ENCODE assay signal across 20 mouse cellular contexts in the genomic region with DNA sequence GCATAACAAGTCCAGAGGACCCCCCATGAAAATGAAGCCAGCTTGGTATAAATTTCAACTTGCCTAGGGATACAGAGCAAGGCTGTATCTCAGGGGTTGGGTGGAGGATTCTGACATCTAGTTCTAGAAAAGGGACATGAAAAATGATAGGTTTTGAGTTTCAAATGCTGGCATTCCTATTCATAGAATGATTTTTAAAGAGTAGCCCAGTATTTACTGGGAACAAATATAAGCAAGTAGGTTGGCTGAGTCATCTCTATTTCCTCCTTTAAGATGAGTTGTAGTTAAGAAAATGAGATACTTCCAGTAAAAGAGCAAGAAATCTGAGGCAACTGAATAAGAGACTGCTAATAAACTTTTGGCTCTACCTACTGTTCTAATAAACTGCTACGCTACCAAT.
DNase-seq lines count a peak whose midpoint lies in the region; TF ChIP-seq lines count a peak whose summit lies in the region.
"Had no signal": no experiment of that assay in that cellular context is flagged by ENCODE, and none has a peak within 500 bp of the region (broad histone marks: within the 10 kb centered on the region; RNA-seq: fewer than 3 reads in every experiment).

No protein-coding gene starts in this region.

- H3K27ac ChIP-seq in left cerebral cortex, adult 2 months, result peak overlapping the region; percentile 20; the same call in 1 of the 2 replicates
- peak overlapping the region; percentile 64 for H3K27ac ChIP-seq in olfactory bulb, adult 2 months (ENCODE audit: insufficient read depth, low read depth, low read length)
- no peak overlapping the region for H3K27ac ChIP-seq in layer of hippocampus, adult 2 months
- H3K27ac ChIP-seq in hindbrain, embryonic 10.5 days, result no peak overlapping the region
- H3K27ac ChIP-seq in gastrocnemius, adult 2 months, result no peak overlapping the region
- H3K27ac ChIP-seq: embryonic facial prominence, embryonic 10.5 days; embryonic facial prominence, embryonic 12.5 days; forebrain, embryonic 13.5 days; forebrain, embryonic 15.5 days had no signal

- H3K36me3 ChIP-seq in hindbrain, embryonic 10.5 days, result no peaks in the 10 kb centered on the region
- H3K36me3 ChIP-seq: embryonic facial prominence, embryonic 10.5 days; embryonic facial prominence, embryonic 12.5 days; forebrain, embryonic 15.5 days had no signal

- TF ChIP-seq POLR2A in olfactory bulb, adult 2 months (IDR thresholded peaks at IDR 0.05; ENCODE audit: insufficient read depth, low read depth, low read length), result no peak

- no peak overlapping the region for H3K4me3 ChIP-seq in left cerebral cortex, adult 2 months
- no peak overlapping the region for H3K4me3 ChIP-seq in olfactory bulb, adult 2 months (ENCODE audit: insufficient read depth, low read depth, low read length)
- no peak overlapping the region for H3K4me3 ChIP-seq in layer of hippocampus, adult 2 months
- no peak overlapping the region for H3K4me3 ChIP-seq in hindbrain, embryonic 10.5 days
- no peak overlapping the region for H3K4me3 ChIP-seq in gastrocnemius, adult 2 months
- H3K4me3 ChIP-seq: embryonic facial prominence, embryonic 10.5 days; embryonic facial prominence, embryonic 12.5 days; forebrain, embryonic 13.5 days; forebrain, embryonic 15.5 days had no signal

- no peak for TF ChIP-seq CTCF in left cerebral cortex, adult 2 months (IDR thresholded peaks at IDR 0.05)
- TF ChIP-seq CTCF in olfactory bulb, adult 2 months (IDR thresholded peaks at IDR 0.05; ENCODE audit: insufficient read depth, low read depth, low read length), result no peak
- no peak for TF ChIP-seq CTCF in layer of hippocampus, adult 2 months (conservative IDR thresholded peaks at IDR 0.05)
- TF ChIP-seq CTCF in gastrocnemius, adult 2 months (IDR thresholded peaks at IDR 0.05), result no peak

- 49% methylated on average over 1 of the region's 1 CpGs for WGBS in olfactory bulb, adult 2 months
- 94% methylated on average over 1 of the region's 1 CpGs for WGBS in hindbrain, embryonic 10.5 days

- H3K9me3 ChIP-seq in hindbrain, embryonic 10.5 days, result no peaks in the 10 kb centered on the region
- H3K9me3 ChIP-seq: embryonic facial prominence, embryonic 10.5 days; embryonic facial prominence, embryonic 12.5 days; forebrain, embryonic 13.5 days; forebrain, embryonic 15.5 days had no signal

- no peaks in the 10 kb centered on the region for H3K27me3 ChIP-seq in hindbrain, embryonic 10.5 days (ENCODE audit: insufficient read depth, poor library complexity, severe bottlenecking)
- H3K27me3 ChIP-seq: embryonic facial prominence, embryonic 12.5 days; forebrain, embryonic 13.5 days; forebrain, embryonic 15.5 days had no signal

- DNase-seq in left cerebral cortex, adult 2 months (ENCODE audit: extremely low spot score in 1 of 2, low spot score in 2 of 2), result no peak
- DNase-seq in left cerebral cortex, adult 11 months (ENCODE audit: low spot score), result no peak
- peak; percentile 41 for DNase-seq in 416B (ENCODE audit: low read depth)
- DNase-seq in layer of hippocampus, adult 2 months (ENCODE audit: low spot score in 2 of 2), result no peak
- DNase-seq in hindbrain, embryonic 10.5 days (ENCODE audit: low spot score), result no peak
- DNase-seq in gastrocnemius, adult 2 months, result no peak
- DNase-seq: adrenal gland, adult 2 months; adrenal gland, postnatal 10 days; adrenal gland, postnatal 25 days; cerebellum, adult 11-12 months; cerebellum, adult 2 months; cerebellum, adult 9-10 months; cerebellum, postnatal 10 days; cerebellum, postnatal 25 days; forebrain, postnatal 0 days had no signal

- peaks cover 3% of the 10 kb centered on the region; the same call in 1 of the 2 replicates for H3K4me1 ChIP-seq in olfactory bulb, adult 2 months (ENCODE audit: control insufficient read depth, insufficient read depth, low read length)
- no peaks in the 10 kb centered on the region for H3K4me1 ChIP-seq in hindbrain, embryonic 10.5 days (replicated peaks)
- H3K4me1 ChIP-seq: embryonic facial prominence, embryonic 10.5 days; embryonic facial prominence, embryonic 12.5 days; forebrain, embryonic 13.5 days; forebrain, embryonic 15.5 days had no signal

- intact Hi-C loops in left cerebral cortex, adult 2 months (cut with DNase I), result no loop called here
- intact Hi-C loops in gastrocnemius, adult 2 months (cut with DNase I), result no loop called here

Comparison
In these comparisons a context has a peak if more than half of its experiments do, and no peak if none do; other contexts are left out.
1. H3K27ac ChIP-seq: peak in left cerebral cortex, adult 2 months (single experiment) and olfactory bulb, adult 2 months (single experiment); none in layer of hippocampus, adult 2 months (single experiment), hindbrain, embryonic 10.5 days (single experiment) and gastrocnemius, adult 2 months (single experiment).